Mouse (Mus musculus): ENCODE measurements around the gene Ccnb3. TPM values are rescaled to one million over a fixed set of nuclear protein-coding genes. Genes with fewer than 3 reads are reported as not detected.
"Not testable (repeated sequence)": the region's sequence is repeated elsewhere in the genome, so short reads cannot be mapped to it uniquely, and the experiment has no call there.

Gene Ccnb3
- polyA plus RNA-seq (2012; ENCODE audit: insufficient read depth, insufficient read length, low replicate concordance, missing spikeins), result not detected in 2 replicates

DNA sequence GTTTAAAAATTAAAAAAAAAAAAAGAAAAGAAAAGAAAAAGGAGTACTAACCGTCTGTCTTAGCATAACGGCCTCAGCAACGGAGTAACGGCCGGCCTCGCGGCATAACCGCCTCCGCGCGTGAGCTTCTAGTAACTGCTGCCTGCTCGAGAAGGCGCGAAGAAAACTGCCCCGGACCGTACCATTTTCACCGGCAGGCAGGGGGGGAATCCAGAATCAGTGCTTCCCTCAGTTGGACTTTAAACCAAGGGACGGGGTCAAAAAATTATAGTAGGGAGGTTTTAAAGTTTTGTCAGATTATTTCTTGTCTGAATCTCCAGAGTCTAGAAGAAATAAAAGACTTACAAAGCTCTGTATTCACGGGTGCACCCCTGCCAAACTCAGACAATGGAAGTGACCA is at the start of gene Ccnb3:
Gene Ccnb3, minus strand, starts transcription at position 101 of the 400 bp plus-strand sequence.
- Histone ChIP-seq H3K27ac (ENCODE audit: insufficient read depth, low read depth, low read length) (no peak within 1 kb of the TSS), H3K4me1 (ENCODE audit: control insufficient read depth, insufficient read depth, low read length) (no peaks in the 10 kb centered on the region), H3K4me3 (ENCODE audit: insufficient read depth, low read depth, low read length) (no peak within 1 kb of the TSS)
- no peak for TF ChIP-seq POLR2A (IDR thresholded peaks at IDR 0.05; ENCODE audit: insufficient read depth, low read depth, low read length)
- no peak for TF ChIP-seq CTCF (IDR thresholded peaks at IDR 0.05; ENCODE audit: insufficient read depth, low read depth, low read length)
- WGBS, result 94% methylated on average over 19 of the region's 19 CpGs

DNA sequence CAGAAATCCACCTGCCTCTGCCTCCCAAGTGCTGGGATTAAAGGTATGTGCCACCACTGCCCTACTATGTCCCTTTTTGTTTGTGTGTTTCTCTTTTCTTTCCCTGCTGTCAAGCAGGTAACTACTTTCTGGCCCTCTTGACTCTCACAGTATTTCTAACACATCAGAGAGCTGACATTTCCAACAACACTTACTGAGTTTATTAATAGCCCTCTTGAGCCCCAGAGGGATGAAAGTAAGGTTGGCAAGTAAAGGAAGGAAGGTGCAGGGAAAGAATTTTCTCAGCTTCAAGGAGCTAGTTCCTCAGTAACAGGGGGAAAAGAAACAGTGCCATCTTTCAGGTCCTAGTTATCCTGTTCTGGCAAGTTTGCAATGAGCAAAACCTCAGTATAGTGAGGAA is 48.9 kb upstream of the Ccnb3 start:
- TF ChIP-seq CTCF (IDR thresholded peaks at IDR 0.05; ENCODE audit: insufficient read depth, low read depth, low read length), result no peak
- no peak for TF ChIP-seq POLR2A (IDR thresholded peaks at IDR 0.05; ENCODE audit: insufficient read depth, low read depth, low read length)
- H3K4me3 ChIP-seq (ENCODE audit: insufficient read depth, low read depth, low read length), result no peak overlapping the region
- H3K4me1 ChIP-seq (ENCODE audit: control insufficient read depth, insufficient read depth, low read length), result no peaks in the 10 kb centered on the region
- no peak overlapping the region for H3K27ac ChIP-seq (ENCODE audit: insufficient read depth, low read depth, low read length)

DNA sequence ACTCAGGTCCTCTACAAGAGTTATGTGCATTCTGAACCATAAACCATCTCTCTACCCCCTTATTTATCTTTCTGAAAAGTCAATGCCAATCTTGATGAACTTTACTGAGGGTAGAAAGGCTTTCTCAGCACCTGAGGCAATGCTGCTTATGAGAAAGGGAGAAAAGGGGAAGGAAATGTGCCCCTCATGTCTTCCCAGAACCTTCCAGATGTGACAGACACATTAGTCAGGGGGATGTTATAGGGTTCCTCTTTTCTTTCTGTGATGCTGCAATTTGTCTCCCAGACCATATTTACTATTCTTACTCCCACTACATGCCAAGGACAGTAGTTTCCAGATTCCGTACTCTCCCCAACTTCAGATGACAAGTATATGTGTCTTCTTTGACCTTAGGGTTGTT is 44.5 kb upstream of the Ccnb3 start:
- no peak overlapping the region for H3K4me3 ChIP-seq (ENCODE audit: insufficient read depth, low read depth, low read length)
- TF ChIP-seq CTCF (IDR thresholded peaks at IDR 0.05; ENCODE audit: insufficient read depth, low read depth, low read length) (no peak), POLR2A (IDR thresholded peaks at IDR 0.05; ENCODE audit: insufficient read depth, low read depth, low read length) (no peak)
- no peak overlapping the region for H3K27ac ChIP-seq (ENCODE audit: insufficient read depth, low read depth, low read length)
- WGBS, result 83% methylated on average over 1 of the region's 1 CpGs
- H3K4me1 ChIP-seq (ENCODE audit: control insufficient read depth, insufficient read depth, low read length), result no peaks in the 10 kb centered on the region

DNA sequence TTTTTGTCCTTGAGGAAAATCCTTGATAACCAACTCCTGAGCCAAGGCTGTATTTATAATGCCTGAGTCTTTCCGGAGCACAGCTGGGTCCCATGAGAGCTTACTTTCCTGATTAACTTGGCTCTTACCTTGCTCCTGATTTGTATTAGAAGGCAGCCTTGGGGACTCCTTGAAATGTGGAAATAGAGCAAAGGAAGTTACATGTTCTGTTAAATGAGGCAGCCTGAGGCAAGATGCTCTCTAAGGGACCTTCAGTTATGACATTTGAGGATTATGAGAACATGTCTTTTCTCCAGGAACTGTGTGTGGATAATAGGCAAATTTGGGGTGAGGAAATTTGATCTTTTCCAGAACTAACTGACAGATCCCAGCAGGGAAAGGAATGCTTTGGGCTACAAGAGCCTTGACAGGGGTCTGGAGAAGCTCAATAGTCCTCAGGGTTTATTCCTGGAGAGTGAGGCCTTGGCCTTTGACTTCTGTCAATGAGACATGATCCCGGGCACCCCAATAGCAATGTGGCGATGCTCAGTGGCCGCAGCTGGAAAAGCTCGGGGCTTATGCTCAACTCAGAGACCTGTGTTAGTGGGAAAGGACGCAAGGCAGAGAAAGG is 38.5 kb upstream of the Ccnb3 start:
- 91% methylated on average over 6 of the region's 6 CpGs for WGBS

DNA sequence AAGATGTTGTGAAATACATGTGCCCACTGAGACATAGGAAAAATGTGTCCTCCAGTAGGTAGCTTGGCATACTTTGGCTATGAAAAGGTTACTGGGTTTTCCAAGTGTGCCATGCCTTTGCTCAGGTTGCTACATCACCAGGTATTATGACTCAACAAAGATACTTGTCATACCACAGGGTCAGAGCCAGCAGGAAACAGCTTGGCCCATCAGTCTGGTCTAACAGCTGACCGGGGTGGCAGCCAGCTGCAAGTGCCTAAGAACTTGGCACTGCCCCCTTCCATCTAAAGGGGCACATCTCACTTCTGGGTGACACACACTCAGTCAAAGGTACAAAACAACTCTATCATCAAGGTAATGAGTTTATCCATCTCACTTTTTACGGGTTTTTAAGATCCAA is 26.6 kb upstream of the Ccnb3 start:
- TF ChIP-seq CTCF (IDR thresholded peaks at IDR 0.05; ENCODE audit: insufficient read depth, low read depth, low read length) (no peak), POLR2A (IDR thresholded peaks at IDR 0.05; ENCODE audit: insufficient read depth, low read depth, low read length) (no peak)
- 56% methylated on average over 2 of the region's 2 CpGs for WGBS
- Histone ChIP-seq H3K4me1 (ENCODE audit: control insufficient read depth, insufficient read depth, low read length) (no peaks in the 10 kb centered on the region), H3K27ac (ENCODE audit: insufficient read depth, low read depth, low read length) (no peak overlapping the region), H3K4me3 (ENCODE audit: insufficient read depth, low read depth, low read length) (no peak overlapping the region)

More for the DNA sequence above, 38.5 kb upstream of the Ccnb3 start:
- H3K4me3 ChIP-seq (ENCODE audit: insufficient read depth, low read depth, low read length), result no peak overlapping the region
- H3K27ac ChIP-seq (ENCODE audit: insufficient read depth, low read depth, low read length), result no peak overlapping the region
- TF ChIP-seq CTCF (IDR thresholded peaks at IDR 0.05; ENCODE audit: insufficient read depth, low read depth, low read length) (no peak), POLR2A (IDR thresholded peaks at IDR 0.05; ENCODE audit: insufficient read depth, low read depth, low read length) (no peak)
- no peaks in the 10 kb centered on the region for H3K4me1 ChIP-seq (ENCODE audit: control insufficient read depth, insufficient read depth, low read length)

DNA sequence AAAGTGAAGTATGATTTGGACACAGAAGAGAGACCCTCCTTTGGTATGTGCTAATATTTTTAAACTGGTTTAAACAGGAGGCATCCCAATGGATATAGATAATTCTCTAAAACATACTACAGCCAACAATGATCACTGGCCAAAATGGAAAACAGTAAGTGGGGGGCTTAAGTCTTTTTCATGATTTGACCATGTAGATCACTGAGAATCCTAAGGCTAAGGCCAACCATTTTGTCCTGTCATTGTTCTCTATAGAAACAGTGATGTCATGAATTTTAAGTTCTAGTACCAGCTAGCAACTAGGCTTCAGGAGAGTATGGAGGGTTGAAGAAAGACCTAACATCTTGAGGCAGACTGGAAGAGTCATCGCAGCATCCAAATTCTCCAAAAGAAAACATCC is 25.8 kb upstream of the Ccnb3 start, which contains the start of gene Akap4:
Gene Akap4, plus strand, starts transcription at position 301 of the 400 bp plus-strand sequence.
- 100% methylated on average over 1 of the region's 1 CpGs for WGBS
- Histone ChIP-seq H3K27ac (ENCODE audit: insufficient read depth, low read depth, low read length) (no peak within 1 kb of the TSS), H3K4me1 (ENCODE audit: control insufficient read depth, insufficient read depth, low read length) (no peaks in the 10 kb centered on the region), H3K4me3 (ENCODE audit: insufficient read depth, low read depth, low read length) (no peak within 1 kb of the TSS)
- TF ChIP-seq CTCF (IDR thresholded peaks at IDR 0.05; ENCODE audit: insufficient read depth, low read depth, low read length), result no peak
- no peak for TF ChIP-seq POLR2A (IDR thresholded peaks at IDR 0.05; ENCODE audit: insufficient read depth, low read depth, low read length)

DNA sequence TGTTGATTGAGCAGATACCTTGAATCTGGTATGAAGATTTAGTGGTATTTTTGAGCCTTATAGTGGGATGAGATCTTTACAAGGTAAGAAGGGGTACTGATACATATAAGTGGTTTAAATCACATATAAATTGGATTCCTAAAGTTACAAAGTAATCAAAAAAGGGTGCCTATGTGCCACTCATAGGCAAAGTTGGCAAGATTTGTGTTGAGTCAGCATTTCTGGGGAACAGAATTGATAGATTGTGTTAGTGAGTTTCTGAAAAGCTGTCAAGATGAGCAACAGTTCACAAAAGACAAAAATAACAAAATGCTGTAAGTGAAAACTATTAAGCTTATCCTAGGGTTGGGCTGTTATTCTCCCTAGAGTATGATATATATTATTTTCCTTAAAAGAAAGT is 22.7 kb upstream of the Ccnb3 start:
- TF ChIP-seq CTCF (IDR thresholded peaks at IDR 0.05; ENCODE audit: insufficient read depth, low read depth, low read length) (no peak), POLR2A (IDR thresholded peaks at IDR 0.05; ENCODE audit: insufficient read depth, low read depth, low read length) (no peak)
- no peak overlapping the region for H3K4me3 ChIP-seq (ENCODE audit: insufficient read depth, low read depth, low read length)
- H3K27ac ChIP-seq (ENCODE audit: insufficient read depth, low read depth, low read length), result no peak overlapping the region
- no peaks in the 10 kb centered on the region for H3K4me1 ChIP-seq (ENCODE audit: control insufficient read depth, insufficient read depth, low read length)

DNA sequence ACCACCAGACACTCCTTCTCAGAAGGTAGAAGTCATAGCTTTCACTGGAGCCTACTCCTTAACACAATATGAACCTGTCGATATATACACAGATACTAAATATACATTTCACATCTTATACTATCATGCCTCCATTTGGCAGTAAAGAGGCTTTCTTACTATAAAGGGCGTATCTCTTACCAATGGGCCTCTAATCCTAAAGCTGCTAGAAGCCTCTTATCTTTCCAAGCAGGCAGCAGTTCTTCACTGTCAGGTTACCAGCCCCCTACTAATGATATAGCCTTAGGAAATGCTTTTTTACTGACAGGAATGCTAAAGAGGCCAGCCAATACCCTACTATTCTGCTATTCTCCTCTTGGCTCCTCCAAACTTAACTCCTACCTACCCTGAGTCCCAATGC is 16.2 kb upstream of the Ccnb3 start:
- H3K27ac ChIP-seq (ENCODE audit: insufficient read depth, low read depth, low read length), result no peak overlapping the region
- no peak overlapping the region for H3K4me3 ChIP-seq (ENCODE audit: insufficient read depth, low read depth, low read length)
- H3K4me1 ChIP-seq (ENCODE audit: control insufficient read depth, insufficient read depth, low read length), result no peaks in the 10 kb centered on the region
- TF ChIP-seq CTCF (IDR thresholded peaks at IDR 0.05; ENCODE audit: insufficient read depth, low read depth, low read length) (no peak), POLR2A (IDR thresholded peaks at IDR 0.05; ENCODE audit: insufficient read depth, low read depth, low read length) (no peak)
- 81% methylated on average over 2 of the region's 2 CpGs for WGBS

DNA sequence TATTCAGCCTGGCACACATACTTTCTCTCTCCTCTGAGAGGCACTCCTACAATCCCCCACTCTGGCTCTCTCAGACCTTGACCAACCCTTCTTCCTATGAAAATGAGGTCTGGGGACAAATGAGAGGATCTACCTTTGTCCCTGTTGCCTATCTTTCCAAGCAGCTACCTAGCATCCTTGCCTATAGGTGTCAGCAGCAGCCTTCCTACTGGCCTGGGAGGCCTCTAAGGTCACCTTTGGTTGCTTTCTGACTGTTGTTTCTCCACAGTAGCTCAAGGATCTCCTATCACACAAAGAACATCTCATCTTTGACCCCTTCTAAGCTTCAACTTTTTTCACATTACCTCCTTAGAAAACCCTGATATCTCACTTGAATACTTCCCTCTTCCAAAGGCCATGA is 15.6 kb upstream of the Ccnb3 start:
- Histone ChIP-seq H3K27ac (ENCODE audit: insufficient read depth, low read depth, low read length) (no peak overlapping the region), H3K4me3 (ENCODE audit: insufficient read depth, low read depth, low read length) (no peak overlapping the region), H3K4me1 (ENCODE audit: control insufficient read depth, insufficient read depth, low read length) (no peaks in the 10 kb centered on the region)
- TF ChIP-seq CTCF (IDR thresholded peaks at IDR 0.05; ENCODE audit: insufficient read depth, low read depth, low read length) (no peak), POLR2A (IDR thresholded peaks at IDR 0.05; ENCODE audit: insufficient read depth, low read depth, low read length) (no peak)

DNA sequence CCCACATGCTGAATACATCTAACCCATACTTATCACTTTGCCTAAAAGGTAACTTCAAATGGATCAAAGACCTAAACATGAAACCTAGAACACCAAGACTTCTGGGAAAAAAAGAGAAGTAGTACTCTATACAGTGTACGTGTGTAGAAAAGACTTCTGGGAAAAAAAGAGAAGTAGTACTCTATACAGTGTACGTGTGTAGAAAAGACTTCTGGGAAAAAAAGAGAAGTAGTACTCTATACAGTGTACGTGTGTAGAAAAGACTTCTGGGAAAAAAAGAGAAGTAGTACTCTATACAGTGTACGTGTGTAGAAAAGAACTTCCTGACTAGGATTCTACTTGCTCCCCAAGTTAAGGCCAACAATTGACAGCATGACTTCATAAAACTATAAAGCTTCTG is 57.5 kb downstream of the Ccnb3 start:
- 76% methylated on average over 4 of the region's 4 CpGs for WGBS
- H3K27ac ChIP-seq (ENCODE audit: insufficient read depth, low read depth, low read length), result not testable (repeated sequence)

More for the DNA sequence above, 57.5 kb downstream of the Ccnb3 start:
- H3K4me1 ChIP-seq (ENCODE audit: control insufficient read depth, insufficient read depth, low read length); H3K4me3 ChIP-seq (ENCODE audit: insufficient read depth, low read depth, low read length): not testable (repeated sequence)
